Mouse (Mus musculus) embryonic facial prominence, embryonic 12.5 days (tissue): ENCODE results near the gene Fancd2os. TPM values are rescaled to one million over a fixed set of nuclear protein-coding genes. Genes with fewer than 3 reads are reported as not detected.
A peak's percentile ranks its signal among the peaks of the same experiment; 100 is the strongest.

Experiments used
- ATAC-seq: fragments of 200-750 bp; cut with Nextera tagmentation; 2 replicates; pipeline ENCODE4 v1.8.0; 2017; ENCODE audit not compliant: insufficient number of reproducible peaks, insufficient read depth, low FRiP score, low TSS enrichment
- H3K27ac ChIP-seq: fragments of 300-500 bp; sonication (generic); 2 replicates; pipeline ENCODE4 v1.5.1; 2016; ENCODE audit warnings: mild to moderate bottlenecking
- H3K27me3 ChIP-seq: fragments of 300-500 bp; sonication (generic); 2 replicates; pipeline ENCODE4 v1.6.1; 2016; ENCODE audit warnings: mild to moderate bottlenecking, moderate library complexity
- H3K36me3 ChIP-seq: fragments of 300-500 bp; sonication (generic); 2 replicates; pipeline ENCODE4 v1.6.1; 2016; ENCODE audit warnings: mild to moderate bottlenecking
- H3K4me1 ChIP-seq: fragments of 300-500 bp; sonication (generic); 2 replicates; pipeline ENCODE4 v1.6.1; 2016
- H3K4me2 ChIP-seq: fragments of 300-500 bp; sonication (generic); replicated peaks from 2 replicates; pipeline ENCODE4 v1.6.1; 2016; ENCODE audit warnings: mild to moderate bottlenecking, moderate library complexity
- H3K4me3 ChIP-seq: fragments of 300-500 bp; sonication (generic); 2 replicates; pipeline ENCODE4 v1.5.1; 2016; ENCODE audit warnings: mild to moderate bottlenecking
- H3K9ac ChIP-seq: fragments of 300-500 bp; sonication (generic); 2 replicates; pipeline ENCODE4 v1.6.1; 2016; ENCODE audit warnings: mild to moderate bottlenecking, moderate library complexity
- H3K9me3 ChIP-seq: fragments of 300-500 bp; sonication (generic); 2 replicates; pipeline ENCODE4 v1.6.1; 2016; ENCODE audit warnings: mild to moderate bottlenecking, moderate library complexity
- WGBS: fragments of 180-500 bp; shearing (Covaris S2); methylation state at CpG from one replicate; pipeline ENCODE4 v1.1.7; 2016; 5-methylcytosine and 5-hydroxymethylcytosine counted together
- polyA plus RNA-seq: library from polyadenylated mRNA; unstranded; fragments of >200 nt; fragmentation: Nextera tagmentation; extraction: Ambion mirVana; gene quantifications from 2 replicates; pipeline ENCODE4 v1.2.1, GENCODE M21; 2016

The Fancd2os gene
- polyA plus RNA-seq, 1 experiment from 2014 or later: 0.13 TPM

DNA sequence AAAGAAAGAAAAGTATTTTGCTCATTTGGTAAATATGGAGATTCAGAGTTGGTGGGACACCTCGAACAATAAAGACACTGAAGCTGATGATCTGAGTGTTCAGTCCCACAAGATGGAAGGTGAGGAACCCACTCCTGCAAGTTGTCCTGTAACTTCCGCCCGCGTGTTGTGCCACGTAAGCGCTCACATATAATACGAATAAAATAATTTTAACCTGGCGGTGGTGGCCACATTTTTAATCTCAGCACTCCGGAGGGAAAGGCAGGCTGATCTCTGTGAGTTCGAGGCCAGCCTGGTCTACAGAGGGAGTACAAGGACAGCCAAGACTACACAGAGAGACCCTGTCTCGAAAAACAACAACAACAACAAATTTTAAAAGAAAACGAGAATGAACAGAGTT lies 3.5 kb upstream of the Fancd2os start:
- peak overlapping the region; percentile 84; the same call in 1 of the 2 replicates for H3K9ac ChIP-seq
- ATAC-seq: peak; percentile 13; the same call in 1 of the 2 replicates
- H3K9me3 ChIP-seq: no peaks in the 10 kb centered on the region
- WGBS: 54% methylated on average over 12 of the region's 12 CpGs
- no peaks in the 10 kb centered on the region for H3K27me3 ChIP-seq
- peak overlapping the region; percentile 85 for H3K4me3 ChIP-seq
- H3K27ac ChIP-seq: 0 out of 2 replicates have a peak overlapping the region, but pooled peaks have one; percentile 78
- H3K4me1 ChIP-seq: peaks cover 17% of the 10 kb centered on the region
- H3K4me2 ChIP-seq: peak overlapping the region; percentile 69
- H3K36me3 ChIP-seq: no peaks in the 10 kb centered on the region

DNA sequence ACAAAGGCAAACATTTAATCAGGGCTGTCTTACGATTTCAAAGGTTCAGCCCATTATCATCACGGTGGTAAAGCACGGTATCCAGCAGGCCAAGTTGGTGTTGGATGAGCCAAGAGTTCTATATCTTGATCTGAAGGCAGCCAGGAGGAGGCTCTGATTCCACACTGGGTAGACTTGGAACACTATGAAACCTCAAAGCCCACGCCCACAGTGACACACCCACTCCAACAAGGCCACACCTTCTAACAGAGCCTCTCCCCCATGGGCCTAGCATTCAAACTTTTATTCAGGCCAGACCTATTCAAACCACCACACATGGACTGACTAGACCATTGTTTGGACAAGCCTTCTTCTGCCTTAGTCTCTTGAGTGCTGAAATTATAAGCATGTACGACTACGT lies 2.3 kb upstream of the Fancd2os start:
- 93% methylated on average over 6 of the region's 6 CpGs for WGBS

DNA sequence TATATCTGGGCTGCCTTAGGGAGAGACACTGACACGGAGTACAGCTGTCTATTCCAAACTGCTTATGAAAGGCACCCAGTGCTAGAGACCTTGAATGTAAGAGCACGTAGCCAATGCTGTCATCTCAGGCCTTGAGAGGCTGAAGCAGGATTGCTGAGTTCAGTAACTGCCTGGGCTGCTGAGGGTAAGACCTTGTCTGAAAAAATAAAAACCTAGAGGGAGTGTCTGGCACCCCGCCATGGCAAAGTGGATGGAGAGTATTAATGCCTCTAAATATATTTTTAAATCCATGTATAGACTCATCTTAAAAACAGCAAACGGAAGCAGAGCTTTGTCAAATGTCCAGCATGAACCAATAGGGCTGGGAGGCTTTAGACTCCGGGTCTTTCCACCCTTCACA lies 682 bp downstream of the Fancd2os start:
- no peaks in the 10 kb centered on the region for H3K27me3 ChIP-seq
- no peak overlapping the region for H3K4me3 ChIP-seq
- H3K36me3 ChIP-seq: 0 out of 2 replicates have a peak, but pooled peaks cover 2% of the 10 kb centered on the region
- ATAC-seq: no peak
- H3K9ac ChIP-seq: no peak overlapping the region
- WGBS: 78% methylated on average over 5 of the region's 5 CpGs
- no peaks in the 10 kb centered on the region for H3K4me1 ChIP-seq
- no peaks in the 10 kb centered on the region for H3K9me3 ChIP-seq
- H3K27ac ChIP-seq: no peak overlapping the region
- H3K4me2 ChIP-seq: no peak overlapping the region

More for the DNA sequence above, 2.3 kb upstream of the Fancd2os start:
- Histone ChIP-seq H3K4me3 (no peak overlapping the region), H3K4me1 (peaks cover 17% of the 10 kb centered on the region), H3K9me3 (no peaks in the 10 kb centered on the region), H3K36me3 (no peaks in the 10 kb centered on the region), H3K27me3 (no peaks in the 10 kb centered on the region), H3K27ac (no peak overlapping the region), H3K9ac (no peak overlapping the region), H3K4me2 (no peak overlapping the region)
- ATAC-seq: no peak

DNA sequence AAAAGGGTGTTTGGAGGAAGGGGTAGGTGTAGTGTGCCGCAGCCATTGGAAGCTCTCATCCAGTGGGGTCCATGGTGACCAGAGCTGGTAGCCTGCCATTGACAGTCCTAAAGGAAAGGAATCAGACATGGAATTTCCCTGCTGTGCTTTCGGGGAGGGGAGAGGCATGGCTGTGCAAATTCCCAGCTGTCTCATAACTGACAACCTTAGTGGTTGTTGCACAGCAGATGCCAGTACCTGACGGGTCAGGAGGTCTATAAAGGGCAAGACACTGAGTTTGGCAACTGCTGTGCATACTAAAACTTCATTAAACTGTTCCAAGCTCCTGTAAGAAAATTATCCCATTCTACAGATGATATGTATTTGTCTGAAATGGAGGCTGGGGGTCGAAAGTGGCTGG lies 2.6 kb downstream of the Fancd2os start:
- H3K4me3 ChIP-seq: no peak overlapping the region
- ATAC-seq: no peak
- 92% methylated on average over 4 of the region's 4 CpGs for WGBS

DNA sequence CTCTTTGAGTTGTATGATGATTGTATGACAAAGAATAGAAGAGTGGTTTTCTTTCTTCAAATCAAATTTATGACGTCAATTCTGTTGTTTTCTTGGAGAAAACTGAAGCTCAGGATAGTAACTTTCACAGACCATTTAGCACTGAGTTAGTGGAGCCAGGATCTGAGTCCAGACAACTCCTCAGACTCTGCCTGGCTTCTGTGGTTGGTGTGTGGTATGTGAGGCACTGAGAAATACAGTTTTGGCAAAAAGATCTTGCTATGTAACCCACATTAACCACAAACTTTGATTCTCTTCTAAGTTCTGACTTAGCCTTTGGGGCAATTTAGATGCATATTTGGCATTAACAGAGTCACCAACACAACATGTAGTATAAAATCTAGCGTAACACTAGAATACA lies 7.9 kb downstream of the Fancd2os start:
- H3K9ac ChIP-seq: no peak overlapping the region
- H3K27ac ChIP-seq: no peak overlapping the region
- no peaks in the 10 kb centered on the region for H3K4me1 ChIP-seq
- H3K9me3 ChIP-seq: no peaks in the 10 kb centered on the region
- 0 out of 2 replicates have a peak, but pooled peaks cover 9% of the 10 kb centered on the region for H3K36me3 ChIP-seq
- no peak overlapping the region for H3K4me3 ChIP-seq
- WGBS: 98% methylated on average over 2 of the region's 2 CpGs
- ATAC-seq: no peak
- no peak overlapping the region for H3K4me2 ChIP-seq
- H3K27me3 ChIP-seq: no peaks in the 10 kb centered on the region

More for the DNA sequence above, 2.6 kb downstream of the Fancd2os start:
- no peak overlapping the region for H3K4me2 ChIP-seq
- H3K27me3 ChIP-seq: no peaks in the 10 kb centered on the region
- H3K4me1 ChIP-seq: no peaks in the 10 kb centered on the region
- no peak overlapping the region for H3K27ac ChIP-seq
- H3K9ac ChIP-seq: no peak overlapping the region
- no peaks in the 10 kb centered on the region for H3K9me3 ChIP-seq
- 0 out of 2 replicates have a peak, but pooled peaks cover 2% of the 10 kb centered on the region for H3K36me3 ChIP-seq

DNA sequence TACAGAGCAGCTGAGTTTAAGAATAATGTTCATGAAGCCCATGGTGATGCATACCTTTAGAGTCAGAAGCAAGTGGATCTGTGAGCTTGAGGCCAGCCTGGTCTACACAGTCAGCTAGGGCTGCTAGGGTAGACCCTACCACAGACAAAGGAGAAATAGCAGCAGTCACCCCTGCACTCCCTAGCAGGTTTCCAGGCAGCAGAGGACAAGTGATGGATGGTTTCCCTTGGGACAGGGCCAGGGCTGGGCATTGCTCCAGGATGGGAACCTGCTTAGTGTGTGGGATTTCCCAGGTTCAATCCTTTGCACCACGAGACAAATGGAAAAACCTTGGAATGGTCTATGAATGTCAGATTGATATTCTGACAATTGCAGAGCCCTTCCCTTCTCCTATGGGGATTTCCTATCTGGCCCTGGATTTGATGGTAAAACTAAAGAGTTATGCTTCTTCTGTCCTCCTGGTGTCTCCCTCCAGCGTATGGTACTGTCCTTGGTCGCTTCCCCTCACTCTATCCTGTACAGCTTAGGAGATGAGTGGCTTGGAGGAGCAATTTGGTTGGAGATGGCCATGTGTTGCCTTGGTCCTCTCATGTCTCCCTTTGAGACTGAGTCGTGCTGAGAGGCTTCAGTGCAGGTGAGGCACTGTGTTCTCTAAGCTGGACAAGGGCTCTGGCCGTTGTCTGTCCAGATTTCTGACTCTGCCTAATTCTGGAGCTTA lies 13.9 kb downstream of the Fancd2os start:
- no peak overlapping the region for H3K4me3 ChIP-seq
- H3K27ac ChIP-seq: no peak overlapping the region
- H3K36me3 ChIP-seq: peaks cover 14% of the 10 kb centered on the region; the same call in 1 of the 2 replicates
- H3K4me2 ChIP-seq: no peak overlapping the region
- 77% methylated on average over 5 of the region's 5 CpGs for WGBS
- ATAC-seq: no peak
- H3K9ac ChIP-seq: no peak overlapping the region
- no peaks in the 10 kb centered on the region for H3K9me3 ChIP-seq
- no peaks in the 10 kb centered on the region for H3K27me3 ChIP-seq
- H3K4me1 ChIP-seq: no peaks in the 10 kb centered on the region

DNA sequence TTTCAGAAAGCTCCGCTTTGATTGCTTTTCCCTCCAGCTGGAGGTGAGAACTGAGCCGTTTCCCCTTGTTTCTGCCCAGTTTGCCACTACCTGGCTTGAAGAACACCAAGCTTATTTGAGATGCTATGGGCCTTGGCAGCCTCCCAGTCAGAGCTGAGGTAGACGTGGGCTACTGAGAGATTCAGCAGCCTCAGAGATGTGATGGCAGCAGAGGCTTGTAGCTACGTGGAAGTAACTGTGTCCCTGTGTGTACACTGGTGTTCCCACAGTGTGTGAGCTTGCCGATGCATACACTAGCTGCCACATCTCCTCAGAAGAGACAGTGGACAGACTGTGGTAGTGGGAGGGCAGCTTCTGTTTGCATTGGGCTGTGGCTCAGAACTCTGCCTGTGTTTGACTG lies 15.4 kb downstream of the Fancd2os start:
- Histone ChIP-seq H3K27ac (no peak overlapping the region), H3K9ac (no peak overlapping the region), H3K4me3 (no peak overlapping the region), H3K4me2 (no peak overlapping the region), H3K36me3 (peaks cover 13% of the 10 kb centered on the region; the same call in 1 of the 2 replicates), H3K9me3 (no peaks in the 10 kb centered on the region), H3K27me3 (no peaks in the 10 kb centered on the region), H3K4me1 (no peaks in the 10 kb centered on the region)
- no peak for ATAC-seq
- 91% methylated on average over 5 of the region's 5 CpGs for WGBS

DNA sequence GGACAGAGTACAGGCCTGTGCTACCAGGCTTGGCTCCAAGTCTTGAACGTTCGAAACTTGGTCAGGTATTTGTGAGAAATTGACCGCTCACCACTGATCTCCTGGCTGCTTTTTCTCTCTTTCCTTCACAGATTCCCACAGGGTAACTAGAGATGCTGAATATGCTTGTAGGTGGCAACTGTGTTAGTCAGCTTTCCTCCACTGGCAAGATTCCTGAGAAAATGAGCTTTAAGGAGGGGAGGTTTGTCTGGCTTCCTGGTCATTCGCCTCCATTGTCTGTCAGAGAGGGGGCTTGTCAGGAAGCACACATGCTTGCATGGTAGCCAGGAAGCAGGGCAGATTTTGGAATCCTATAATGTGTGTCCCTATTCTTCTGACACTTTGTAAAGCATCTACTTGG lies 17.5 kb downstream of the Fancd2os start:
- Histone ChIP-seq H3K9me3 (no peaks in the 10 kb centered on the region), H3K9ac (no peak overlapping the region), H3K27me3 (no peaks in the 10 kb centered on the region), H3K27ac (no peak overlapping the region), H3K4me2 (no peak overlapping the region), H3K36me3 (peaks cover 13% of the 10 kb centered on the region), H3K4me1 (no peaks in the 10 kb centered on the region), H3K4me3 (no peak overlapping the region)
- no peak for ATAC-seq
- WGBS: 91% methylated on average over 4 of the region's 4 CpGs

DNA sequence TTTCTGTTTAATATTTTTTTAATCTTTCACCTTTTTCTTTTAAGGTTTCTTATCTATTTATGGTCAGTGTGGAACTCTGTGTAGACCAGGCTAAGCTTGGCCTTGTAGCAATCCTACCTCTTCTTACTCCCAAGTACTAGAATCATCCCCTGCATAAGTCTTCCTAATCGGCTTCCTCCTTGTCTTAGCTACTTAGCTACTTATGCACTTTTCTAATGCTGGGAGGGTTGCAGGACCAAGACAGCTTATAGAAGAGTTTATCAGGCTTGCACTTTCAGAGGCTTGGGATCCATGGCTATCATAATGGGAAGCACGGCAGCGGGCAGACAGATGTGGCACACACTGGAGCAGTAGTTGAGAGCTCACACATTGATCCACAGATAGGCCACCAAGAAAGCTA lies 21.2 kb downstream of the Fancd2os start:
- no peak overlapping the region for H3K4me3 ChIP-seq
- H3K27ac ChIP-seq: no peak overlapping the region
- ATAC-seq: no peak
- H3K9ac ChIP-seq: no peak overlapping the region
- H3K4me2 ChIP-seq: no peak overlapping the region
- no peaks in the 10 kb centered on the region for H3K4me1 ChIP-seq
- no peaks in the 10 kb centered on the region for H3K9me3 ChIP-seq
- H3K36me3 ChIP-seq: peaks cover 7% of the 10 kb centered on the region
- H3K27me3 ChIP-seq: no peaks in the 10 kb centered on the region
- WGBS: 90% methylated on average over 3 of the region's 3 CpGs

DNA sequence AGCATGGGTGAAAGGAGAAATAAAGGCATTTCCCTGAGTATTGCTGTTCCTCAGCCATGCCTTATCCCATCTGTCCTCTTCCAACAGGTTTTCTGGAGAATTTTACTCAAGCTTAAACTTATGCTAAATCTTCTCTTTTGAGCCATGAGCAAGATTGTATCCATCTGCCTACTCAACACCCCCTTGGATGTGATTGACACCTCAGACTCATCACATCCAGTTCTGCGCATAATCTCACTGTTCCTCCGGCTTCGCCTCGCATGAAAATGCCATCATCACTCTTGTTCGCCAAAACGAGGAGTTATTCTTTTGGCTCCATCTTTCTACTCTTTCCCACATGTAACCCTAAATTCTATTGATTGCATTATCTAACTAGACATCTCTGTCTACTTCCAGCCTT lies 24.5 kb downstream of the Fancd2os start:
- ATAC-seq: no peak
- H3K36me3 ChIP-seq: peaks cover 11% of the 10 kb centered on the region

DNA sequence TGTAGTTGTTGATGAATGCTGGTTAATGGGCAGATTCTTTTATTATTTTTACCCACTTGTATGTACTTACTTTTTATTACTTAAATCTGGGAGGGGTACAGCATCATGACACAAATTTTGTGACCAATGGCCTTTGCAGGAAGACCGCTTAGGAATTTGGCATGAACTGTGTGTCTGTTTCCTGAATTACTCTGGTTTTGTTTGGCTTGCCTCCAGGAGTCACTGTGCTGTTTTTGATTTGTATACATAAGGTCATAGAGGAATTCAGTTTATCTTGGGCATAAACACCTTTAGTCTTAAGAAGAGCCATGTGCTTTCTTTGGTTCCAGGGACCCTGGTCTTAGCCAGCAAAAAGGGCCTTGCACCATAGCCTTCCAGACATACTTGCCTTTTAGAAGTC lies 36.0 kb downstream of the Fancd2os start:
- Histone ChIP-seq H3K4me1 (no peaks in the 10 kb centered on the region), H3K27ac (no peak overlapping the region), H3K36me3 (peaks cover 23% of the 10 kb centered on the region; the same call in 1 of the 2 replicates), H3K9ac (no peak overlapping the region), H3K4me2 (no peak overlapping the region), H3K9me3 (no peaks in the 10 kb centered on the region), H3K27me3 (no peaks in the 10 kb centered on the region), H3K4me3 (no peak overlapping the region)
- ATAC-seq: no peak
- 78% methylated on average over 1 of the region's 1 CpGs for WGBS

More for the DNA sequence above, 24.5 kb downstream of the Fancd2os start:
- WGBS: 96% methylated on average over 6 of the region's 6 CpGs
- Histone ChIP-seq H3K4me3 (no peak overlapping the region), H3K27ac (no peak overlapping the region), H3K9ac (no peak overlapping the region), H3K27me3 (no peaks in the 10 kb centered on the region), H3K9me3 (no peaks in the 10 kb centered on the region), H3K4me1 (no peaks in the 10 kb centered on the region), H3K4me2 (no peak overlapping the region)

DNA sequence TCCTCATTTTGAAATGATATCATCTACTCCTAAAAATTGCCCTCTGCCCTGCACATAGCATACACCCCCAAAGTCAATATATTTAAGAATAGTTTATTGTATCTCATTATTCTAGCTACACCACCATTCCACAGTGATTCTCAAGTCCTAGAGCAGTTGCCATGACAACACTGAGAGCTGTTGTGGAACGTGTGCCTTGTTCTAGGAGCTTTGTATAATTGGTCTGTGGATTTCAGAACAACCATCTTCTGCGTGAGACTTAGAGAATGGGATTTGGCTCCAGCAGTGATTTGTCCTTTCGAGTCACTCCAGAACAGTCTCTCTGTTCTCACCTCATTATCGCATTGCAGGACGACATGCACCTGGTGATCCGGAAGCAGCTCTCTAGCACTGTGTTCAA lies 40.8 kb downstream of the Fancd2os start:
- Histone ChIP-seq H3K4me1 (no peaks in the 10 kb centered on the region), H3K4me3 (no peak overlapping the region), H3K27me3 (no peaks in the 10 kb centered on the region), H3K36me3 (peaks cover 13% of the 10 kb centered on the region; the same call in 1 of the 2 replicates), H3K9ac (no peak overlapping the region), H3K4me2 (no peak overlapping the region), H3K27ac (no peak overlapping the region), H3K9me3 (no peaks in the 10 kb centered on the region)
- 92% methylated on average over 6 of the region's 6 CpGs for WGBS
- no peak for ATAC-seq
